Mouse (Mus musculus) limb, embryonic 12.5 days (tissue): ENCODE results near the gene Mrnip. TPM values are rescaled to one million over a fixed set of nuclear protein-coding genes. Genes with fewer than 3 reads are reported as not detected.
"Not testable (repeated sequence)": the region's sequence is repeated elsewhere in the genome, so short reads cannot be mapped to it uniquely, and the experiment has no call there.

Experiments
- ATAC-seq: fragments of 200-750 bp; cut with Nextera tagmentation; 2 replicates; pipeline ENCODE4 v1.8.0; 2017; ENCODE audit warnings: low read depth, moderate TSS enrichment; ENCODE audit not compliant: insufficient number of reproducible peaks, insufficient read depth, low FRiP score, low TSS enrichment
- H3K27ac ChIP-seq: fragments of 300-500 bp; sonication (generic); 2 replicates; pipeline ENCODE4 v1.5.1; 2016; ENCODE audit warnings: mild to moderate bottlenecking, moderate library complexity
- H3K27me3 ChIP-seq: fragments of 300-500 bp; sonication (generic); 2 replicates; pipeline ENCODE4 v1.6.1; 2016; ENCODE audit warnings: mild to moderate bottlenecking, moderate library complexity
- H3K36me3 ChIP-seq: fragments of 300-500 bp; sonication (generic); 2 replicates; pipeline ENCODE4 v1.6.1; 2016; ENCODE audit warnings: mild to moderate bottlenecking, moderate library complexity
- H3K4me1 ChIP-seq: fragments of 300-500 bp; sonication (generic); replicated peaks from 2 replicates; pipeline ENCODE4 v1.6.1; 2016
- H3K4me2 ChIP-seq: fragments of 300-500 bp; sonication (generic); 2 replicates; pipeline ENCODE4 v1.6.1; 2016; ENCODE audit warnings: mild to moderate bottlenecking, moderate library complexity
- H3K4me3 ChIP-seq: fragments of 300-500 bp; sonication (generic); replicated peaks from 2 replicates; pipeline ENCODE4 v1.5.1; 2016; ENCODE audit warnings: mild to moderate bottlenecking
- H3K9ac ChIP-seq: fragments of 300-500 bp; sonication (generic); replicated peaks from 2 replicates; pipeline ENCODE4 v1.6.1; 2016; ENCODE audit warnings: mild to moderate bottlenecking, moderate library complexity
- H3K9me3 ChIP-seq: fragments of 300-500 bp; sonication (generic); 2 replicates; pipeline ENCODE4 v1.6.1; 2016; ENCODE audit warnings: mild to moderate bottlenecking, moderate library complexity
- WGBS: fragments of 180-500 bp; shearing (Covaris S2); methylation state at CpG from one replicate; pipeline ENCODE4 v1.1.7; 2016; 5-methylcytosine and 5-hydroxymethylcytosine counted together
- polyA plus RNA-seq: library from polyadenylated mRNA; unstranded; fragments of >200 nt; fragmentation: Nextera tagmentation; extraction: Ambion mirVana; gene quantifications from 2 replicates; pipeline ENCODE4 v1.2.1, GENCODE M21; 2016

Gene Mrnip
- polyA plus RNA-seq = 22.8 and 23.8 TPM in 2 replicates

DNA sequence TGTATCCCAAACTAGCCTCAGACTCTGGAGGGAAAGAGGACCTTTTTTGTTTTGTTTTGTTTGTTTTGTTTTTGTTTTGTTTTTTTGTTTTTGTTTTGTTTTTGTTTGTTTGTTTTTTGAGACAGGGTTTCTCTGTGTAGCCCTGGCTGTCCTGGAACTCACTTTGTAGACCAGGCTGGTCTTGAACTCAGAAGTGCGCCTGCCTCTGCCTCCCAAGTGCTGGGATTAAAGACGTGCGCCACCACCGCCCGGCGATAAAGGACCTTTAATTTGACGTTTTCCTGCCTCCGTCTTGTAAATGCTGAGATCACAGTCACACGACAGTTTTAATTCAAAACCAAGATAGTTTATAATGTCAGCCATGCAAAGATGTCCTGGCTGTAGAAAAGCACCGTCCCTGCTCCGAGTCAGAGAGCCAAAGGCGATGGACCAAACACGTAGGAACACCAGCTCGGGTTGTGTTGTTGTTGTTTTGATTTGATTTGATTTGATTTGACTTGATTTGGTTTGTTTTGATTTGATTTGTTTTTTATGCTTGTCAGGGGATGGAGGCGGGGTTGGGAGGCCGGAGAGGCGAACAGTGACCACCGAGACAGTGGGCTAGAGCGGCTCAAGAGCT, at the start of gene Mrnip:
Gene Mrnip, plus strand, starts transcription at position 334 of the 619 bp plus-strand sequence.
- peaks cover 55% of the 10 kb centered on the region for H3K36me3 ChIP-seq
- H3K4me2 ChIP-seq = peak within 1 kb of the TSS; percentile 65
- H3K27me3 ChIP-seq, H3K4me1 ChIP-seq, H3K9me3 ChIP-seq: not testable (repeated sequence)
- H3K9ac ChIP-seq = peak within 1 kb of the TSS; percentile 77
- WGBS = 6% methylated on average over 19 of the region's 19 CpGs
- ATAC-seq = peak; percentile 16; the same call in 1 of the 2 replicates
- H3K27ac ChIP-seq = peak within 1 kb of the TSS; percentile 62; the same call in 1 of the 2 replicates
- H3K4me3 ChIP-seq = peak within 1 kb of the TSS; percentile 73

DNA sequence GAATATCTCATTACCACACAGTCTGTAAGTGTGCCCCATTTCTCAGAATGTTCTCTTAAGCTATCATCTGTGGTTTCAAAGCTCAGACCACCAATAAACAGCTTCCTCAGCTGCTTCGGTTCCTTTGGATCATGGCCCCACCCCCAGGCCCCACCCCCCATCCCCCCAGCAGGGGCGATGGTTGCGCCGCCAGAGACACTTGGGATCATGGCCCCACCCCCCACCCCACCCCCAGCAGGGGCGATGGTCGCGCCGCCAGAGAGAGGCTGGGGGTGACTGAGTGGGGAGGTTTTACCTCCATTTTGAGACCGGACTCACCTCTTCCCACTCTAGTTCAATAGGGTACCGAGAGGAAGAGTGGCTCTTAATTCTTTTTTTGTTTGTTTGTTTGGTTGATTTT, 46.5 kb upstream of the Mrnip start:
- Histone ChIP-seq H3K27ac (no peak overlapping the region), H3K4me1 (peaks cover 15% of the 10 kb centered on the region), H3K9ac (0 out of 2 replicates have a peak overlapping the region, but pooled peaks have one; percentile 34), H3K4me2 (peak overlapping the region; percentile 52), H3K36me3 (0 out of 2 replicates have a peak, but pooled peaks cover 3% of the 10 kb centered on the region), H3K9me3 (no peaks in the 10 kb centered on the region), H3K27me3 (no peaks in the 10 kb centered on the region), H3K4me3 (peak overlapping the region; percentile 21; the same call in 1 of the 2 replicates)
- no peak for ATAC-seq
- WGBS = 8% methylated on average over 10 of the region's 10 CpGs

DNA sequence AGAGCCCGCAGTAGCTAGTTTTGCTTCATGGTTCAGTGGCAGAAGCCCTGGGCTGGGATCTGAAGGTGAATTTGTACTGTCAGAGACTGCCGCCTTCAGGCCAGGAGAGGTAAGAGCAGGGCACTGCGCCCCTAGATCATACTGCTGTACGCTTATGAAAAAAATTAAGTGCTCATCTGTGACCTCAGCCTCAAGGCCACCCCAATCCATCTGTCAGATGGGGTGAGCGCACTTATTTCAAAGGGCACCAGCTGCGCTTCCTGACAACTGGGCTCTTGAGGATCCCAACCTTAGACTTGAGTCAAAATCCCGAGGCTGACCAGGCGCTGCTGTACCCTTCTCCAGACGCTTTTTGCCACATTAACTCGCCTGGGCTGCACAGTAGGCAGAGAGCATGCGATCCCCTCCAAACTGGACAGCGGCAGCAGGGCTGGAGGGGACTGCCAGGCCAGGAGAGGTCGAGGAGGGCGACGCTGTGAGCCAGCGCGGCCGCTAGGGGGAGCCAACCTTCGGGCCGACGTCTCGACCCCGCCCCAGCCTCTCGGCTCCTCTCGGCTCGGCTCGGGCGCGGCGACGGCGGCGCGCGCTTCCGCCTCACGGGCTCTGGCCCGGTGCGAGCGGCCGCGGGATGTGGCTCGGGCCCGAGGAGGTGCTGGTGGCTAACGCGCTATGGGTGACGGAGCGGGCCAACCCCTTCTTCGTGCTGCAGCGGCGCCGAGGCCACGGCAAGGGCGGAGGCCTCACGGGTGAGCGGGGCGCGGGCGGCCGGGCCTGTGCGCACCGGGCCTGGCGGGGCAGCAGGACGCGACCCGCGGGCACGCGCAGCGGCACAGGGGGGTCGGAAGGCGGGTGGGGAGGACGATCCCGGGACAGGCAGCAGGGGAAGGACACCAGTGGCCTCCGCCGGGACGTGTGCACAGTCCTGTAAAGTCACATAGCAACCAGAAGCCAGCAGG, 43.2 kb upstream of the Mrnip start, which contains the start of gene Tbc1d9b:
Gene Tbc1d9b, plus strand, starts transcription at position 586 of the 956 bp plus-strand sequence.
- Histone ChIP-seq H3K36me3 (peaks cover 9% of the 10 kb centered on the region), H3K4me2 (peak within 1 kb of the TSS; percentile 84), H3K9ac (peak within 1 kb of the TSS; percentile 98), H3K4me3 (peak within 1 kb of the TSS; percentile 90), H3K4me1 (peaks cover 15% of the 10 kb centered on the region), H3K27ac (peak within 1 kb of the TSS; percentile 87), H3K27me3 (no peaks in the 10 kb centered on the region), H3K9me3 (no peaks in the 10 kb centered on the region)
- ATAC-seq = peak; percentile 94
- WGBS = under 1% methylated on average over 69 of the region's 77 CpGs

DNA sequence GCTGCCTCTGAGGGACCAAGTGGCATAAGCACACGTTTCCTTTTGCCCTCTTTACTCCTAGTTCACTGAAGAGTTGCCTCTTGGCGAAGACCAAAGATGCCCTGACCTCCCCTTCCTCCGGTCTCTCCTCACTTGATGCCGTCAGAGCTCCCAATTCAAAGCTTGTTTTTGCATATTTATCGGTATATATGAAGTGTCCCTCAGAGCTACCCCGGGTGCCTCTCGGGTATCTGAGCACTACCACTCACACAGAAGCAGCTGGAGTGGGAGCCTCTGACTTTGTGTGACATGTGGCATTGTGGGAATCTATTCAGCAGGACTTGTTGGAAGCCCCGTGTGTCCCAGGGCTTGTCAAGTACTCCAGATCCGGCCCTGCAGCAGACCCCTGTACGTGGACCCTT, 42.4 kb upstream of the Mrnip start:
- Histone ChIP-seq H3K27me3 (no peaks in the 10 kb centered on the region), H3K36me3 (peaks cover 16% of the 10 kb centered on the region), H3K4me3 (peak overlapping the region; percentile 90), H3K9me3 (no peaks in the 10 kb centered on the region), H3K27ac (peak overlapping the region; percentile 87; the same call in 1 of the 2 replicates), H3K4me2 (peak overlapping the region; percentile 84), H3K9ac (peak overlapping the region; percentile 98), H3K4me1 (peaks cover 15% of the 10 kb centered on the region)
- peak; percentile 8; the same call in 1 of the 2 replicates for ATAC-seq
- whole genome bisulfite sequencing = 24% methylated on average over 10 of the region's 10 CpGs

DNA sequence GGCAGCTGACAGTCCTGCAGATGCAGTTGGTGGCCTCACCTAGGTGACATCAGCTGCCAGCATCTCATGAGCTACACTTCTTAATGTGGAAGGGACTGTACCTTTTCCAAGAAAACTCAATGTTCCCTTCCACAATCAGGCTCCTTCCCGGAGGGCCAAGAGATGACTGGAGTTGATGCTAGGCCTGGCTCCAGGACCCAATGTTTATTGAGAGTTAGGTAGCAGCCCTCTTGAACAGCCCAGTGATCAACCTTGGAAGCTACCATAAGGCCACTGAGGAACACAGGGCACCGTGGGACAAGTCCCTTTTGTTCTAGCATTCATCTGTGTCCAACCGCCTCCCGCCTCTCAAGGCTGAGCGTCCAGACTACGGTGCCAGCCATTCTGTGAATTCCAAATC, 42.0 kb upstream of the Mrnip start:
- Histone ChIP-seq H3K27me3 (no peaks in the 10 kb centered on the region), H3K4me3 (peak overlapping the region; percentile 90), H3K9me3 (no peaks in the 10 kb centered on the region), H3K27ac (no peak overlapping the region), H3K36me3 (peaks cover 21% of the 10 kb centered on the region), H3K4me1 (peaks cover 15% of the 10 kb centered on the region), H3K9ac (peak overlapping the region; percentile 98), H3K4me2 (peak overlapping the region; percentile 84)
- WGBS = 93% methylated on average over 6 of the region's 6 CpGs
- no peak for ATAC-seq

DNA sequence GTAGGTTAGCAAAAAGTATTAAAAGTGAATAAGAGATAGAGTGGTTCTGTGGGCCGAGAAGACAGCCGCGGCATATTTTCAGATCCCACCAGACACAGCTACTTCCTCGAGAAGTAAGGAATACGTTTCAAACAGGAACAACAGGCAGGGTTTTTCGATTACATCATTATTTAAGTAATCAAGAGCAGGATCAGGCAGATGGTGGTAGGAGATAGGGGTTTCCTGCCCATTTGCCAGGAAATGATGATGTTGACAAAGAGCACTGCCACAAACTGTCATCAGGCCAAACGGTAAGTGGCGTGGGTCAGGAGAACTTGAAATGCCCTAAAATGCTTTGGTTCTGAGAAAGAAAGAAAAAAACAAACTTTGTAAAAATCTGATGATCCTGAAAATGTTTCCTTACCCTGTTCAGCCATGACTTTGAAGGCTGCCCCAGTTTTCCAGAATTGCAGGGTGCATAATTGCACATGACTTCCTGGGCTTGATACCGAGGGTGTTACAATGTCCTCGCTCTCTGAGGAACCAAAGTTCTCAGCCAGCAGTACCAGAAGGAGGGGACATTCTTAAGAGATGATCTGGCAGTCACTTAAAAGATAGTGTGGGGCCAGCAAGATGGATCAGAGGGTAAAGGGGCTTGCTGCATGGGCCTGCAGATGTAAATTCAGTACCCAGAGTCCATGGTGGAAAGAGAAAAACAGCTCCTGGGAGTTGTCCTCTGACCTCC, 39.9 kb upstream of the Mrnip start:
- Histone ChIP-seq H3K4me3 (no peak overlapping the region), H3K4me2 (no peak overlapping the region), H3K4me1 (peaks cover 10% of the 10 kb centered on the region), H3K36me3 (peaks cover 39% of the 10 kb centered on the region), H3K27ac (no peak overlapping the region), H3K27me3 (no peaks in the 10 kb centered on the region), H3K9ac (no peak overlapping the region), H3K9me3 (no peaks in the 10 kb centered on the region)
- no peak for ATAC-seq
- 83% methylated on average over 10 of the region's 10 CpGs for WGBS

DNA sequence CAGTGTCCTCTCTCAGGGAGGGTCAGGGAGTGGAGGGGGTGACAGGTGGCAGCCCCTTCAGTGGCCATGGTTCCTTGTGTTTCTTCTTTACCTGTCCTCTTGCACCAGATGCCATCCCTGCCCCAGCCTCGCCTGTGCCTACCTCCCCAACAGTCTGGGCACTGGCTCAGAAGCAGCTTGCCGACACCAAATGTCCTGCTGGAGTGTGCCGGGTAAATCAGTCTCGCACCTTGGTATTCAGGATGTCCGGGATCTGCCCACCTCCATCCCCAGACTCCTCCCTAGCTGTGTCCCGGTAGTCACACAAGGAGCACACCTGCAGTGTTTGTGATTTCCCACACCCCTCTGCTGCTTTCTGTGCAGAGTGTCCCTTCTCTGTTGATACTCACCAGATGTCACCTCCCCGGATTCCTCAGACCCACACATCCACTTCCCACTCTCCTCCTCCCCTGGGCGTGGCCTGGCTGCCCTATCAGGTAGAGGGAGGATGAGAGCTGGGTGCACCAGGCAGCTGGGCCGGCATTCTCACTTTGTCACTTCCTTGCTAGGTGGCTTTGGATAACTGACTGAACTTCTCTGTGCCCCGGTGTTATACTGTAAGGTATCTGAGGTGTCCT, 35.9 kb upstream of the Mrnip start:
- Histone ChIP-seq H3K9ac (no peak overlapping the region), H3K4me1 (no peaks in the 10 kb centered on the region), H3K4me2 (no peak overlapping the region), H3K4me3 (no peak overlapping the region), H3K27ac (no peak overlapping the region), H3K36me3 (peaks cover 76% of the 10 kb centered on the region), H3K9me3 (no peaks in the 10 kb centered on the region), H3K27me3 (no peaks in the 10 kb centered on the region)
- 55% methylated on average over 10 of the region's 10 CpGs for WGBS
- ATAC-seq = no peak

DNA sequence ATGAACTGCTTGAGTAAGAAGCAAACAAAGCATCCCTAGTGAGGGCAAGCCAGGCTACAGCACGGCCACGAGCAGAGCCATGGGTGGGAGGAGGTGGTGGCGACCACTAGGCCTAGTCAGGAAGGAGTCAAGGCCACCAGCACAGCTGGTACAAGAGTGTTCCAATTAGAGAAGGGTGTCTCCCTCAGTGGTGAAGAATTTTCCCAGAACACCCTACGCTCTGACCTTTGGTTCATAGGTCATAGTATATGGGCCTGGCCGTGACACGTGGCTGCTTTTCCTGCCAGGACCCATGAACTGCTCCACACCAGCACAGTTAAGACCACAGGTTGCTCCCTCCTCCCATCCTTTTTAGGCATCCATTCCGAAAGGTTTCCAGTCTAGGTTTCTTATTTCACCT, 34.7 kb upstream of the Mrnip start:
- Histone ChIP-seq H3K36me3 (peaks cover 86% of the 10 kb centered on the region), H3K27ac (no peak overlapping the region)
- no peak for ATAC-seq

DNA sequence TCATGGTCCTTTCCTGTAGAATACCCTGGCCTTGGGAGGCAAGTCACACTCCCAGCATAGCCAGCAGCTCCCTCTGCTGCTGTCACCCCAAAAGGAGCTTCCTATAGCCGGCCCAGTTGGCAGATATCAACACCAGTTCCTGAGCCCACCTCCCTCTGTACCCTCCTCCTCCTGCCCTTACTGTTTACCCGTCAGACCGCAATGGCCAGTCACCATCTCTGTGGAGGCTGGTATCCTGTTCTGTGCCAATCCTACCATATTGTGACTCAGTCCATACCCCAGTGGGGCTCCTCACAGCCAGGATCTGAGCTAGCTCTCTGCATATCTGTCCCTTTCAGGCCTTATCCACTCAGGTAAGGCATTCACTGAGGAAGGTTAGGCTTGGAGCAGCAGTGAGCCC, 28.7 kb upstream of the Mrnip start:
- no peak overlapping the region for H3K4me2 ChIP-seq
- H3K27me3 ChIP-seq = no peaks in the 10 kb centered on the region
- H3K9me3 ChIP-seq = no peaks in the 10 kb centered on the region
- peaks cover 96% of the 10 kb centered on the region for H3K36me3 ChIP-seq
- no peaks in the 10 kb centered on the region for H3K4me1 ChIP-seq
- no peak for ATAC-seq
- no peak overlapping the region for H3K9ac ChIP-seq
- H3K27ac ChIP-seq = no peak overlapping the region
- H3K4me3 ChIP-seq = no peak overlapping the region
- WGBS = 94% methylated on average over 3 of the region's 3 CpGs

More for the DNA sequence above, 34.7 kb upstream of the Mrnip start:
- 74% methylated on average over 7 of the region's 7 CpGs for WGBS
- Histone ChIP-seq H3K9me3 (no peaks in the 10 kb centered on the region), H3K27me3 (no peaks in the 10 kb centered on the region), H3K4me3 (no peak overlapping the region), H3K4me2 (no peak overlapping the region), H3K9ac (no peak overlapping the region), H3K4me1 (no peaks in the 10 kb centered on the region)

DNA sequence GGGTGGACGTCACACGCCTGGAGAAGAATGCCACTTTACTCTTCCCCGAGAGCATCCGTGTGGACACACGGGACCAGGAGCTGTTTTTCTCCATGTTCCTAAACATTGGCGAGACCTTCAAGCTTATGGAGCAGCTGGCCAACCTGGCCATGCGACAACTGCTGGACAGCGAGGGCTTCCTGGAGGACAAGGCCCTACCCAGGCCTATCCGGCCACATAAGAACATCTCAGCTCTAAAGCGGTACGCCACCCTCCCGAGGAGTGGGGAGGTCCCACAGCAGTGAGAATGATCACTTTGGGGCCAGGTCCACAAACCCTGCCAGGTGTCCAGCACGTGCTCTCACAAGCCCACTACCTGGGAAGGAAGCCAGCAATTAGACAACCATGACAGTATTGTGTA, 28.1 kb upstream of the Mrnip start:
- H3K4me2 ChIP-seq = no peak overlapping the region
- peaks cover 96% of the 10 kb centered on the region for H3K36me3 ChIP-seq
- H3K4me3 ChIP-seq = no peak overlapping the region
- 93% methylated on average over 13 of the region's 13 CpGs for WGBS
- no peak overlapping the region for H3K9ac ChIP-seq
- no peak overlapping the region for H3K27ac ChIP-seq
- no peak for ATAC-seq
- no peaks in the 10 kb centered on the region for H3K4me1 ChIP-seq
- no peaks in the 10 kb centered on the region for H3K9me3 ChIP-seq
- H3K27me3 ChIP-seq = no peaks in the 10 kb centered on the region
